Mouse (Mus musculus) C2C12 (cell line): Measurements from ENCODE around the gene Prkg1. TPM values are rescaled to one million over a fixed set of nuclear protein-coding genes. Genes with fewer than 3 reads are reported as not detected.

Source experiments
- H3K27me3 ChIP-seq: one replicate; pipeline ENCODE4 v1.6.1; 2011; ENCODE audit not compliant: control insufficient read depth, insufficient read depth, insufficient read length
- H3K36me3 ChIP-seq: one replicate; pipeline ENCODE4 v1.6.1; 2011; ENCODE audit not compliant: control insufficient read depth, insufficient read depth
- H3K4me3 ChIP-seq: one replicate; pipeline ENCODE4 v1.5.1; 2011; ENCODE audit warnings: mild to moderate bottlenecking, control low read depth; ENCODE audit not compliant: poor library complexity, insufficient read depth, severe bottlenecking
- H3K79me2 ChIP-seq: one replicate; pipeline ENCODE4 v1.6.1; 2011; ENCODE audit not compliant: control insufficient read depth, insufficient read depth
- H3K79me3 ChIP-seq: one replicate; pipeline ENCODE4 v1.6.1; 2011; ENCODE audit warnings: low read depth, control low read depth
- H3ac ChIP-seq: one replicate; pipeline ENCODE3; 2011; ENCODE audit warnings: low read depth; ENCODE audit not compliant: control insufficient read depth, insufficient read length
- CEBPB ChIP-seq: IDR thresholded peaks from one replicate; pipeline ENCODE4 v1.6.1; 2011; ENCODE audit warnings: low read depth, mild to moderate bottlenecking, control low read depth, moderate library complexity
- CTCF ChIP-seq: IDR thresholded peaks from one replicate; pipeline ENCODE4 v1.5.1; 2011; ENCODE audit not compliant: control insufficient read depth, insufficient read depth, insufficient read length
- FOSL1 ChIP-seq: IDR thresholded peaks from one replicate; pipeline ENCODE4 v1.8.0; 2011; ENCODE audit warnings: mild to moderate bottlenecking, low read length; ENCODE audit not compliant: poor library complexity, insufficient read depth, severe bottlenecking
- MAX ChIP-seq: IDR thresholded peaks from one replicate; pipeline ENCODE4 v1.6.1; 2011; ENCODE audit warnings: mild to moderate bottlenecking, control low read depth
- MYOD1 ChIP-seq: IDR thresholded peaks from one replicate; pipeline ENCODE4 v1.6.1; 2011; ENCODE audit warnings: low read depth; ENCODE audit not compliant: control insufficient read depth, insufficient read length
- MYOG ChIP-seq: IDR thresholded peaks from one replicate; pipeline ENCODE4 v1.6.1; 2011; ENCODE audit not compliant: control insufficient read depth, insufficient read length; ENCODE audit errors: extremely low read depth
- USF1 ChIP-seq: IDR thresholded peaks from one replicate; pipeline ENCODE4 v1.6.1; 2011; ENCODE audit warnings: low read depth, mild to moderate bottlenecking, control low read depth, moderate library complexity
- polyA plus RNA-seq: library from polyadenylated mRNA; unstranded; fragments of >200 nt; fragmentation: generic; extraction: Trizol; gene quantifications from one replicate; pipeline ENCODE4 v1.2.1, GENCODE M21; 2012; ENCODE audit warnings: missing spikeins

Gene Prkg1
- polyA plus RNA-seq, 1 experiment: 0.47 TPM

- no peak overlapping the region for H3ac ChIP-seq
- TF ChIP-seq FOSL1 (no peak), MYOG (no peak), USF1 (no peak), MYOD1 (no peak), MAX (no peak), CTCF (no peak), CEBPB (no peak)
- H3K79me3 ChIP-seq: no peaks in the 10 kb centered on the region
- no peaks in the 10 kb centered on the region for H3K27me3 ChIP-seq
- no peak overlapping the region for H3K4me3 ChIP-seq
- no peaks in the 10 kb centered on the region for H3K79me2 ChIP-seq
- no peaks in the 10 kb centered on the region for H3K36me3 ChIP-seq
Measured at GRCm38 (mm10) chr19:31198461-31198860, 566.4 kb downstream of the Prkg1 start.

GRCm38 (mm10) chr19:31197076-31197475, 567.8 kb downstream of the Prkg1 start:
- Histone ChIP-seq H3K36me3 (no peaks in the 10 kb centered on the region), H3K4me3 (no peak overlapping the region), H3K27me3 (no peaks in the 10 kb centered on the region), H3ac (no peak overlapping the region), H3K79me2 (no peaks in the 10 kb centered on the region), H3K79me3 (no peaks in the 10 kb centered on the region)
- no peak for TF ChIP-seq FOSL1
- no peak for TF ChIP-seq MYOD1
- no peak for TF ChIP-seq CTCF
- TF ChIP-seq CEBPB: no peak
- TF ChIP-seq MAX: no peak
- no peak for TF ChIP-seq USF1
- TF ChIP-seq MYOG: no peak

- Histone ChIP-seq H3K4me3 (no peak overlapping the region), H3K79me2 (no peaks in the 10 kb centered on the region), H3K27me3 (no peaks in the 10 kb centered on the region), H3K36me3 (no peaks in the 10 kb centered on the region), H3K79me3 (no peaks in the 10 kb centered on the region), H3ac (no peak overlapping the region)
- TF ChIP-seq CTCF: no peak
- no peak for TF ChIP-seq MYOD1
- no peak for TF ChIP-seq USF1
- TF ChIP-seq MAX: no peak
- no peak for TF ChIP-seq CEBPB
- no peak for TF ChIP-seq FOSL1
- no peak for TF ChIP-seq MYOG
Measured at GRCm38 (mm10) chr19:31188559-31189218, 576.1 kb downstream of the Prkg1 start.

DNA sequence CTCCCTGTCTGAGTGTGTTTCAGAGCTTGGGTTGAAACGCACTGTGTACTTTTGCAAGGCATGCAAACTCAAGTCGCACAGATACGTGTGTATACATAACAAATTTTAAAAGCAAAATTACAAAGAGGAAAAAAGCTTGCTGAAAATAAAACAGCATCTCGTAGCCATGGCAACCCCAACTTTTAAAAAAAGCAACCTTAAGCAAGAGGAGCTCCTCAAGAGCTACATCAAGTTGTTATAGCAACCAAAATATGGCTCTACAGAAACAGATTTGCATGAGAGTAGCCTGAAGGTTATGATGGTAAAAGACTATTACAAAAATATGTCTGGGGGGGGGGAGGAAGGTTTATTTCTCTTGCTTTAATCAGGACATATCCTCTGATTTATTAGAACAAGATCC, 584.1 kb downstream of the Prkg1 start:
- no peak overlapping the region for H3ac ChIP-seq
- no peaks in the 10 kb centered on the region for H3K27me3 ChIP-seq
- H3K4me3 ChIP-seq: no peak overlapping the region
- H3K79me3 ChIP-seq: no peaks in the 10 kb centered on the region
- no peaks in the 10 kb centered on the region for H3K36me3 ChIP-seq
- TF ChIP-seq FOSL1: no peak
- no peak for TF ChIP-seq MAX
- no peak for TF ChIP-seq USF1
- TF ChIP-seq CTCF: no peak
- TF ChIP-seq MYOD1: no peak
- TF ChIP-seq MYOG: no peak
- TF ChIP-seq CEBPB: no peak
- H3K79me2 ChIP-seq: no peaks in the 10 kb centered on the region

DNA sequence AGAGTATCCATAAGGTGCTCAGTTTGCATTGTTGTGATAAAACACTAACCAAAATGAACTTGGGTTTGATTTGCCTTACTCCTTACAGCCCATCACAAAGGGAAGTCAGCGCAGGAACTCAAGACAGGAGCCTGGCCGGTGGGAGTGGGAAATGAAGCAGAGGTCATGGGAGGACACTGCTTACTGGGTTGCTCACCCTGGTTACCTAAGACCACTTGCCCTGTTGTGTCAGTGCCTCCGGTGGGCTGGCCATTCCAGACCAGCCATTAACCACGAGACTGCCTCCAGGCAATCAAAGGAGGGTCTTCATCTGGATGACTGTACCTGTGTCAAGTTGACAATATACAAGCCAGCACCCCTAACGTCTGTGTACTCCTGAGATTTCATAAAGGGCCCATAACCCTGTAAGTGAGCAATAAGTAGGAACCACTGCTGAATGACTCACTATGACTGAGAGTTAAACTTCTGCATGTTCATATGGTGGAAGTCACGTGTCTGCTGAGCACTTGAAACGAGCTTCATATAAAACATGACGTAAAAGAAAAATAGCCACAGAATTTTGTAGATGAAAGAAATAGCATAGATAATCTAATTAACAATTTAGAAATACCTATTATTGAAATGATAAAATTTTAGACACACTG, 587.4 kb downstream of the Prkg1 start:
- no peaks in the 10 kb centered on the region for H3K79me2 ChIP-seq
- no peaks in the 10 kb centered on the region for H3K79me3 ChIP-seq
- H3ac ChIP-seq: no peak overlapping the region
- no peaks in the 10 kb centered on the region for H3K36me3 ChIP-seq
- TF ChIP-seq USF1 (peak; percentile 64), CEBPB (no peak)
- no peak overlapping the region for H3K4me3 ChIP-seq
- H3K27me3 ChIP-seq: no peaks in the 10 kb centered on the region

DNA sequence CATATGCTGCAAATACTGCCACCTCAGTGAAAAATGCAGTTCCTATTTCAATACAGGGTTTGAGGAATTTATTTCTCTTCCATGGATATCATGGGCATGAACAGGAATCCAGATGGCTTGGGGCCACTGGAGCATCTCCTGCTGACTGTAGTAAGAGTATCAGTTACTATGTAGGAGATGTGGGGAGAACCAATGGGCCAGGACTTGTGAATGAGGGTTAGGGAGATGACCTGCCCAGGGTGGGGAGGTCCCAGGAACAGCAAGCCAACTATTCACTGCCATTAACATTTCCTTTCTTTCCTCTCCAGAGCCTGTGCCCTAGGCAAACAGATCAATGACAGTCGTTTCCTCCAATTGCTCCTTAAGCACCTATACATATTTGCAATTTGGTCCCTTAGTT, 593.8 kb downstream of the Prkg1 start:
- Histone ChIP-seq H3K79me3 (no peaks in the 10 kb centered on the region), H3K4me3 (no peak overlapping the region), H3K36me3 (no peaks in the 10 kb centered on the region), H3ac (no peak overlapping the region), H3K79me2 (no peaks in the 10 kb centered on the region), H3K27me3 (no peaks in the 10 kb centered on the region)
- TF ChIP-seq USF1: no peak
- TF ChIP-seq MYOD1: no peak
- no peak for TF ChIP-seq FOSL1
- TF ChIP-seq MAX: no peak
- no peak for TF ChIP-seq MYOG
- no peak for TF ChIP-seq CTCF
- TF ChIP-seq CEBPB: no peak
